ENCODE assay signal across 14 mouse cellular contexts in genomic region chr10:83036340-83037045, GRCm38 (mm10). TPM values are rescaled to one million over a fixed set of nuclear protein-coding genes. Genes with fewer than 3 reads are reported as not detected.
DNase-seq lines count a peak whose midpoint lies in the region; ATAC-seq lines count a peak whose summit lies in the region.
"Had no signal": no experiment of that assay in that cellular context is flagged by ENCODE, and none has a peak within 500 bp of the region (broad histone marks: within the 10 kb centered on the region; RNA-seq: fewer than 3 reads in every experiment).

No protein-coding gene starts in this region.

- intact Hi-C loops in heart, postnatal 14 days (cut with DNase I): no loop called here
- intact Hi-C loops in gastrocnemius, postnatal 14 days (cut with DNase I; ENCODE audit: low total_unique reads): no loop called here

- H3K4me3 ChIP-seq in heart, embryonic 10.5 days: no peak overlapping the region
- no peak overlapping the region for H3K4me3 ChIP-seq in liver, embryonic 13.5 days (replicated peaks)
- no peak overlapping the region for H3K4me3 ChIP-seq in liver, embryonic 12.5 days
- no peak overlapping the region for H3K4me3 ChIP-seq in limb, embryonic 15.5 days
- H3K4me3 ChIP-seq: liver, embryonic 15.5 days had no signal

- no peaks in the 10 kb centered on the region for H3K9me3 ChIP-seq in heart, embryonic 10.5 days
- no peaks in the 10 kb centered on the region for H3K9me3 ChIP-seq in liver, embryonic 13.5 days (replicated peaks)
- no peaks in the 10 kb centered on the region for H3K9me3 ChIP-seq in liver, embryonic 12.5 days (replicated peaks)
- no peaks in the 10 kb centered on the region for H3K9me3 ChIP-seq in limb, embryonic 15.5 days
- H3K9me3 ChIP-seq: liver, embryonic 15.5 days had no signal

- 85% methylated on average over 20 of the region's 20 CpGs for WGBS in heart, embryonic 10.5 days
- 83% methylated on average over 20 of the region's 20 CpGs for WGBS in liver, embryonic 13.5 days (ENCODE audit: insufficient replicate concordance)
- 83% methylated on average over 20 of the region's 20 CpGs for WGBS in liver, embryonic 12.5 days (ENCODE audit: insufficient replicate concordance)
- WGBS in limb, embryonic 15.5 days: 87% methylated on average over 20 of the region's 20 CpGs

- ATAC-seq in liver, embryonic 13.5 days (ENCODE audit: low read depth): peak; percentile 43
- ATAC-seq in liver, embryonic 12.5 days: no peak; the same call in 1 of the 2 replicates
- ATAC-seq in limb, embryonic 15.5 days (ENCODE audit: insufficient number of reproducible peaks, low FRiP score, low TSS enrichment, low read depth): peak; percentile 56; the same call in 1 of the 2 replicates
- ATAC-seq: activated CD4-positive, CD25-positive, alpha-beta regulatory T cell, adult 4 months; CD4-positive, CD25-positive, alpha-beta regulatory T cell, adult 4 months had no signal

- no peak overlapping the region for H3K9ac ChIP-seq in liver, embryonic 13.5 days
- no peak overlapping the region for H3K9ac ChIP-seq in liver, embryonic 12.5 days
- H3K9ac ChIP-seq in limb, embryonic 15.5 days: no peak overlapping the region
- H3K9ac ChIP-seq: liver, embryonic 15.5 days had no signal

- H3K4me1 ChIP-seq in heart, embryonic 10.5 days: peaks cover 20% of the 10 kb centered on the region
- H3K4me1 ChIP-seq in liver, embryonic 13.5 days (replicated peaks): peaks cover 52% of the 10 kb centered on the region
- peaks cover 61% of the 10 kb centered on the region for H3K4me1 ChIP-seq in liver, embryonic 12.5 days
- H3K4me1 ChIP-seq in limb, embryonic 15.5 days: peaks cover 26% of the 10 kb centered on the region

- H3K27ac ChIP-seq in heart, embryonic 10.5 days: 0 out of 2 replicates have a peak overlapping the region, but pooled peaks have one; percentile 33
- no peak overlapping the region for H3K27ac ChIP-seq in liver, embryonic 13.5 days
- H3K27ac ChIP-seq in liver, embryonic 12.5 days: no peak overlapping the region; the same call in 1 of the 2 replicates
- H3K27ac ChIP-seq in limb, embryonic 15.5 days: no peak overlapping the region
- H3K27ac ChIP-seq: liver, embryonic 15.5 days had no signal

- H3K4me2 ChIP-seq in liver, embryonic 13.5 days: no peak overlapping the region
- no peak overlapping the region for H3K4me2 ChIP-seq in liver, embryonic 12.5 days
- no peak overlapping the region for H3K4me2 ChIP-seq in limb, embryonic 15.5 days
- H3K4me2 ChIP-seq: liver, embryonic 15.5 days had no signal

- peaks cover 23% of the 10 kb centered on the region; the same call in 1 of the 2 replicates for H3K27me3 ChIP-seq in heart, embryonic 10.5 days (ENCODE audit: insufficient read depth, poor library complexity, severe bottlenecking)
- no peaks in the 10 kb centered on the region for H3K27me3 ChIP-seq in liver, embryonic 13.5 days
- H3K27me3 ChIP-seq in liver, embryonic 12.5 days (replicated peaks): no peaks in the 10 kb centered on the region
- H3K27me3 ChIP-seq in limb, embryonic 15.5 days: peaks cover 22% of the 10 kb centered on the region
- H3K27me3 ChIP-seq: liver, embryonic 15.5 days had no signal

- no peaks in the 10 kb centered on the region for H3K36me3 ChIP-seq in heart, embryonic 10.5 days
- H3K36me3 ChIP-seq in liver, embryonic 13.5 days: no peaks in the 10 kb centered on the region
- no peaks in the 10 kb centered on the region for H3K36me3 ChIP-seq in liver, embryonic 12.5 days
- H3K36me3 ChIP-seq in limb, embryonic 15.5 days: no peaks in the 10 kb centered on the region
- H3K36me3 ChIP-seq: liver, embryonic 15.5 days had no signal

- no peak for DNase-seq in heart, embryonic 10.5 days (ENCODE audit: low spot score)
- DNase-seq in heart, postnatal 14 days: no peak
- no peak for DNase-seq in liver, embryonic 13.5 days
- DNase-seq in adrenal gland, adult 18-20 months (ENCODE audit: low spot score in 2 of 2): peak; percentile 28 to 37
- no peak for DNase-seq in thymus, postnatal 0 days (ENCODE audit: low spot score)
- no peak for DNase-seq in gastrocnemius, postnatal 14 days
- DNase-seq: cerebellum, adult 9-10 months; right cerebral cortex, postnatal 14 days; thymus, adult 18-20 months had no signal

RNA-seq across cellular contexts. Expression of gene Chst11, which starts 51.2 kb away (rescaled TPM):
- 1.2 and 1.5 TPM in 2 replicates for polyA plus RNA-seq in heart, embryonic 10.5 days (2016; fragmentation: Nextera tagmentation; extraction: Ambion mirVana)
- 1 to 10 TPM; 3.4 to 4.1 TPM for total RNA-seq in heart, postnatal 14 days (2021)
- 1.2 and 1.3 TPM in 2 replicates for polyA plus RNA-seq in liver, embryonic 13.5 days (2015; fragmentation: Nextera tagmentation; extraction: Ambion mirVana)
- 1.9 TPM in 2 replicates for polyA plus RNA-seq in liver, embryonic 12.5 days (2016; fragmentation: Nextera tagmentation; extraction: Ambion mirVana)
- 10 to 100 TPM; 49.8 to 68.7 TPM for total RNA-seq in adrenal gland, adult 18-20 months (2021)
- polyA plus RNA-seq in limb, embryonic 15.5 days (2015; fragmentation: Nextera tagmentation; extraction: Ambion mirVana): 3.0 and 3.7 TPM in 2 replicates
- polyA plus RNA-seq in thymus, postnatal 0 days (2015; fragmentation: Nextera tagmentation; extraction: Ambion mirVana): 2.1 TPM in 2 replicates
- total RNA-seq in gastrocnemius, postnatal 14 days (2021): 1 to 10 TPM; 1.3 to 1.4 TPM

Comparison
In these comparisons a context has a peak if more than half of its experiments do, and no peak if none do; other contexts are left out.
1. DNase-seq: peak in adrenal gland, adult 18-20 months (2 of 2); none in heart, embryonic 10.5 days (single experiment), heart, postnatal 14 days (0 of 2), liver, embryonic 13.5 days (single experiment), thymus, postnatal 0 days (single experiment) and gastrocnemius, postnatal 14 days (single experiment).